Mouse (Mus musculus): Measurements from ENCODE around the gene Trim15.

DNA sequence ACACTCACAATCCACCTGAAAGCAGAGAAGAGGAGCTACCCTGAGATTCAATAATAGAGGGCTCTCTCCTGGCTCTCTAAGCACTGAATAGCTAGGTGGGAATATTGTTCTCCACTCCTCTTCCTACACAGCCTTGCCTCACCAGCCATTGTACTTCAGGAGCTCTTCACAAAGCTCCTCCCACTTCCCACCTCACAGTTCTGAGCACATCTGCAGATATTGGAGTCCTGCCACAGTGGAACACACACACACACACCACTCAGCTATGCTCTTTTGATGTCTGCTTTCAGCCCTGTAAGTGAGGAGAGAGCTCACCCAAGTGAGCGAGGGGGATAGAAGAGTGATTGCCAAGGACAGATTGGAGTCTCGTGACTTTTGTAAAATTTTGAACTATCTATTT lies 16.3 kb upstream of the Trim15 start:
- TF ChIP-seq POLR2A (IDR thresholded peaks at IDR 0.05; ENCODE audit: borderline replicate concordance, extremely low read depth, low read depth, low read length) (no peak), CTCF (IDR thresholded peaks at IDR 0.05; ENCODE audit: insufficient read depth, low read length) (no peak)

Measured in lung, adult 2 months (tissue).